Mouse (Mus musculus): Measurements from ENCODE around the gene Neurl1b.

DNA sequence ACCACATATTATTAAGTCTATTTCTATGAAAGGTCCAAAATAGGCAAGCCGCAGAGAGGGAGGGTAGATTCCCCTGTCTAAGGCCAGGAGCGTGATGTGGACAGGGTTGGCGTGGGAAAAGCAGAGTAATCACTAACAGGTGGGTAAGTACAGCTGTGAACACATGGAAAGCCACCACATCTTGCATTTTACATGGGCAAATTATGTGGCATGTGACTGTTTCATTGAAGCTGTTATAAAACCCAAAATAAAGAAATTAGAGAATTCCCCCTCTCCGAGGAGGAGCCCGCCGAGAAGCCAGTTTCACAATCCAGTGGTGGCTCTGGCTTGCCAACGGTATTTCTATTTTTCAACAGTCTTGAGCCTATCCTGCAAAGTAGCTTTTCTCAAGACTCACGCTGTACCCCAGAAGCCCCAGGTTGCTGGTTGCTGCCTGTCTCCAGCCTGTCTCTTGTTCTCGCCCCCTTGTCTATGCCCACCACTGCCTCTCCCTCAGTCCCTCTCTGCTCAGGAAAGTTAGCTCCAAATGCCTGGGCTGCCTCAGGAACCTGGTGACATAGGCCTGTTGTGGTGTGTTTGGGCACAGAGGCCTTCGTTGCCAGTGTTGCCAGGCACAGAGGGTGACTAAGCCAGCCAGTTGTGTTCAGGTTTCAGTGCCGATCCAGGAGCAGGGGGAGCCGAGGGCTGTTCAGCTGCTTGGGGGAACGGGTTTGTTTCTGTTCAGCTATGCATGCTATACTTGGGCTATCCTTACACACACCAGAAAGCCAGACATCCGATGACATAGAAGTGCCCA is 70.2 kb downstream of the Neurl1b start:
- TF ChIP-seq CTCF (IDR thresholded peaks at IDR 0.05; ENCODE audit: borderline replicate concordance, control insufficient read depth, extremely low read depth, insufficient read depth, low read length, poor library complexity) (no peak), POLR2A (IDR thresholded peaks at IDR 0.05; ENCODE audit: control insufficient read depth, extremely low read depth, insufficient read depth, low read length, poor library complexity) (no peak)
